Mouse (Mus musculus): ENCODE results near the gene Oas3.

The Oas3 gene

GRCm38 (mm10) chr5:120706976-120707375, 70.5 kb downstream of the Oas3 start:
- no peak for DNase-seq (ENCODE audit: extremely low read depth, insufficient read length, low spot score)

DNA sequence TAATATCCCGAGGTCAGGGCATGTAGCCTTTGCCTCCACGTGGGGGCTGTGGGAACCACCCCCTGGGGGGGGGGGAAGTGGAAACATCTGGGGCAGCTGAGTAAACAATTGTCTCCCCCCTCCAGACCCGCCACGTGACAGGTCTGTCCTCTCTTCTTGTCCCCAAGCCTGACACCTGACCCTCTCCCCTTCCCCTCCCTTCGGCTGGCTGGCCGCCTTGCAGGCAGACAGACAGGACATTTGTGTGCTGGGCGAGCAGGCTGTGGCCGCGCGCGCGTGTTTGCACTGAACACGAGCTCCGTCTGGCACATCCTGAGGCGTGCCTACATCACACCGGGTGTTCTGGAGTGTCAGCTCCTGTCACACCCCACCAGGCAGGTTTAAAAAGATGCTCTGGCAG, 70.9 kb downstream of the Oas3 start:
- DNase-seq (ENCODE audit: extremely low read depth, insufficient read length, low spot score) = no peak

DNA sequence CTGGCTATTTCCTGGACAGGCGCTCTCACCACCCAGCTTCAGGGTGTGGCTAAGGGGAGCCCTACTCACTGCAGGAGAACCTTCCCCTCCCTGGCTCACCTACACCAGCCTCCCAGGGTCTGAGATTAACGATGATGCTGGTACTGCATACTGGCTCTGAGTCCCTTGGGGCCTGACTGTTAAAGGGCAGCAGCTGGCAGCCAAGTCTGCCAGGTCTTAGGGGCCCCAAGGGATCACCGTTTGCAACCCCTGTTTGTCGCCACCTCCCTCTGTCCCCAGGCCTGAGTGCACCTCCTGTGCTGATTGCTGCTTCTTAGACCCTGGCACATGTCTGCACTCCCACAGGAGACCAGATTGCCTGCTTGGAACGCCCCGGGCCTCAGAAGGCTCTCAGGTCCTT, 73.0 kb downstream of the Oas3 start:
- no peak for DNase-seq (ENCODE audit: extremely low read depth, insufficient read length, low spot score)

DNA sequence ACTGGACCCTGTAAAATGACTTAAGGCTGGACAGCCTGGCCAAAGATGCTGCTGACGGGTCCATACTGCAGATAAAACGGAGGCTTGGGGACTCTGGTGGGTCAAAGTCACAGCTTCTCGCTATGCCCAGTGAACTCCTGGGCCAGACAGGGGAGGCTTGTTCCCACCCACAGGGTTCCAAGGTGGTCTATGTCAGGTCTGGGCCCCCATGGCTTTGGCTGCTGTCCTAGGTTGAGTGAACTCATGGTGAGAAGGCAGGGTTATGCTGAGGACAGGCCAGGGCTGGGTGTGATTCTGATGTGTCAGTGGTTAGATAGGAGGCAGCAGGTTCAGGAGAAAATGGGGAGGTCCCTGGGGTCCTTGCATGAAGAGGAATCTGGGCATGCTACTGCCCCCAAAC, 73.8 kb downstream of the Oas3 start:
- no peak for DNase-seq (ENCODE audit: extremely low read depth, insufficient read length, low spot score)
